Mouse (Mus musculus) intestine, postnatal 0 days (tissue): Measurements from ENCODE around the gene Ank. TPM values are rescaled to one million over a fixed set of nuclear protein-coding genes. Genes with fewer than 3 reads are reported as not detected.

Experiments
- ATAC-seq: fragments of 200-750 bp; cut with Nextera tagmentation; 2 replicates; pipeline ENCODE4 v1.8.0; 2017; ENCODE audit warnings: mild to moderate bottlenecking, moderate TSS enrichment, moderate library complexity
- H3K27ac ChIP-seq: fragments of 300-500 bp; sonication (generic); 2 replicates; pipeline ENCODE4 v1.5.1; 2014; ENCODE audit warnings: mild to moderate bottlenecking, low read depth, low read length, moderate library complexity
- H3K27me3 ChIP-seq: fragments of 300-500 bp; sonication (generic); replicated peaks from 2 replicates; pipeline ENCODE4 v1.6.1; 2014; ENCODE audit warnings: low read length, mixed read lengths; ENCODE audit not compliant: control insufficient read depth, insufficient read depth
- H3K36me3 ChIP-seq: fragments of 300-500 bp; sonication (generic); 2 replicates; pipeline ENCODE4 v1.6.1; 2014; ENCODE audit warnings: mild to moderate bottlenecking, moderate library complexity; ENCODE audit not compliant: control insufficient read depth, insufficient read depth
- H3K4me1 ChIP-seq: fragments of 300-500 bp; sonication (generic); replicated peaks from 2 replicates; pipeline ENCODE4 v1.6.1; 2014; ENCODE audit warnings: antibody characterized with exemption, low read length, mixed read lengths; ENCODE audit not compliant: control insufficient read depth, insufficient read depth
- H3K4me2 ChIP-seq: fragments of 300-500 bp; sonication (generic); replicated peaks from 2 replicates; pipeline ENCODE4 v1.6.1; 2014; ENCODE audit warnings: low read depth, mild to moderate bottlenecking, moderate library complexity
- H3K4me3 ChIP-seq: fragments of 300-500 bp; sonication (generic); 2 replicates; pipeline ENCODE4 v1.5.1; 2014; ENCODE audit warnings: low read depth, low read length
- H3K9ac ChIP-seq: fragments of 300-500 bp; sonication (generic); 2 replicates; pipeline ENCODE4 v1.6.1; 2014; ENCODE audit warnings: mild to moderate bottlenecking, low read depth, low read length
- H3K9me3 ChIP-seq: fragments of 300-500 bp; sonication (generic); 2 replicates; pipeline ENCODE4 v1.6.1; 2016; ENCODE audit warnings: mixed run types; ENCODE audit not compliant: control insufficient read depth
- CTCF ChIP-seq: sonication (generic); IDR thresholded peaks from 2 replicates; pipeline ENCODE4 v1.5.1; 2016; ENCODE audit warnings: low read depth, mild to moderate bottlenecking, control low read depth, antibody characterized with exemption, moderate library complexity
- WGBS: fragments of 180-500 bp; shearing (Covaris S2); extraction: QIAGEN DNeasy Blood & Tissue Kit; methylation state at CpG from one replicate; pipeline ENCODE4 v1.1.7; 2014; 5-methylcytosine and 5-hydroxymethylcytosine counted together
- polyA plus RNA-seq: library from polyadenylated mRNA; unstranded; fragments of >200 nt; fragmentation: Nextera tagmentation; extraction: Ambion mirVana; gene quantifications from 2 replicates; pipeline ENCODE4 v1.2.1, GENCODE M21; 2015

The Ank gene
- polyA plus RNA-seq, 1 experiment from 2014 or later, result 20.9 TPM

DNA sequence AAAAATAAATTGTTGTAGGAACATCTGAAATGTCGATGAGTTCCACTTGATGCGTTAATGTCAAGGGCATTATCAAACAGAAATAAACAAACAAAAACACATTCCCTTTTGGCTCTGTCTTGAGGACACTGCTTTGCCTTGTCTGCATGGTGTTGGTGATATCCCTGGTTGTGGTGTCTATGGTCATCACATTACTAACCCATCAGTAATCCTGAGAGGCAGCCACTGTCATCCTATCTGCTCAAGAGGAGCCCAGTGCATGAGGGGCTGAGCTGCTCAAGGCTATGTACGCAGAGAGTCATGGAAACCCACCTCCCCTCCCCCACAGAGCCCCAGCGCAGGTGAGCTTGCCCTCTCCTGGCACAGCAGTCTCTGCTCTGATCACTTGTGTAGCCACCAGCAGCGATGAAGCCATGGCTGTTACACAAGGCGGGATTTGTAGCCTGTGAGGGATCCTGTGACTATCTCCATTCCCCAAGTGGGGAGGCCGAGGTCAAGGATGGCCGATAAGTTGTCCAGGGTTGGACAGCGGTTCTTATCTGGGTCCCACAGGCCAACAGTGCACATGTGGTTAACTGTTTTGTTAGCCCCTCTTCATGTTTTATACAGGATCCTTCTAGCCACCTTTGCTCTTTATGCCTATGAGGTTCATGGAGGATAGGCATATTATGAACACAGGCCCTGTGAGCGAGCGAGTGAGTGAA is 30.3 kb downstream of the Ank start:
- no peak overlapping the region for H3K4me2 ChIP-seq
- no peaks in the 10 kb centered on the region for H3K27me3 ChIP-seq
- no peak overlapping the region for H3K4me3 ChIP-seq
- no peaks in the 10 kb centered on the region for H3K36me3 ChIP-seq
- H3K9me3 ChIP-seq, result no peaks in the 10 kb centered on the region
- no peaks in the 10 kb centered on the region for H3K4me1 ChIP-seq
- H3K27ac ChIP-seq, result no peak overlapping the region
- 89% methylated on average over 11 of the region's 11 CpGs for WGBS
- H3K9ac ChIP-seq, result no peak overlapping the region
- no peak for ATAC-seq
- TF ChIP-seq CTCF, result no peak

DNA sequence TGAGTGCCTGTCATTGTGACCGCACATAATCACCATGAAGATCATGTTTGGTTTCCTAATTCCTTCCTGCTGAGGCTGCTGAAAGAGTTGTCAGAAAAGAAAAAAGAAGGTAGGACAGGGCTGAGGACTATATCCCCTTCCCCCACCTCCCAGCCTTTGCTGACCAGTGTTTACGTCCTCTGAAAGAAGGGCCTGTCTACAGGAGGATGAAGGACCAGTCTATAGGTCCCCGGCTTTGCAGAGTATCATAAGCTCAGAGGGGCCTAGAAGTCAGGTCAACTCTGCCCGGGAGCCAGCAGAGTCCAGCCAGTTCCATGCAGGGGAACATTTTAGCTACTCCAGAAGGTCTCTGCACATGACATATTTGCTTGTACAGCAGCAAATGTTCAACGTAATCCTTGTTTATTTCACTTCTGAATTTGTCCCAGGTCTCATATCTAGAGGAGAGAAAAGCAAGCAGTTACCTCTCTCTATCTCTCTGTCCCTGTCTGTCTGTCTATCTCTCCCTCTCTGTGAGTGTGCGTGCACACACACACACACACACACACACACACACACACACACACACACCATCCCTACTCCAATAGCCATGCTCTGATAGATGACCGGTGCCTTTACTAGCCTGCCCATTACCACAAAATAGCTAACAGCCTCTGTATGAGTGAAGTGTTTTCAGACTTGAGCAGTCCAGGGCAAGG is 31.0 kb downstream of the Ank start:
- Histone ChIP-seq H3K27me3 (no peaks in the 10 kb centered on the region), H3K9ac (no peak overlapping the region), H3K4me2 (no peak overlapping the region), H3K36me3 (no peaks in the 10 kb centered on the region), H3K27ac (no peak overlapping the region), H3K9me3 (no peaks in the 10 kb centered on the region), H3K4me3 (no peak overlapping the region), H3K4me1 (no peaks in the 10 kb centered on the region)
- 82% methylated on average over 7 of the region's 7 CpGs for WGBS
- no peak for ATAC-seq
- no peak for TF ChIP-seq CTCF

DNA sequence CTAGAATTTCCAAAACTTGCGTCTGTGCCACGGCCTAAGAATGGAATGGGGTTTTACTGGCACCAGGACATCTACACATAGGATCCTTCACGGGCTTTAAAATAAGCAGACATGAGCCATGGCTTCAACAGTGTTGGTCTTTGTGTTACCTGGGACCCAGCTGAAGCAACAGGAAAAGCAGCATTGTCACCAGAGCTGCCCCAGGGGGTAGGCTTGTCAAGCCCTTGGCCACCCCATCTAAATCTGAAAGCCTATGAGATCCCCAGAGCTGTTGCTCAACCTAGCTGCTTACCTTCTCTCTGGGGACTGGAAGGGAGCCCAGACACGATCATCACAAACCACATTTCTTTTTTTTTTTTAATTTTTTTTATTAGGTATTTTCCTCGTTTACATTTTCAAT is 31.6 kb downstream of the Ank start:
- H3K9me3 ChIP-seq, result no peaks in the 10 kb centered on the region
- no peak overlapping the region for H3K4me2 ChIP-seq
- no peaks in the 10 kb centered on the region for H3K27me3 ChIP-seq
- no peaks in the 10 kb centered on the region for H3K36me3 ChIP-seq
- 89% methylated on average over 5 of the region's 5 CpGs for WGBS
- H3K27ac ChIP-seq, result no peak overlapping the region
- TF ChIP-seq CTCF, result no peak
- ATAC-seq, result no peak
- H3K4me1 ChIP-seq, result 0 out of 2 replicates have a peak, but pooled peaks cover under 1% of the 10 kb centered on the region
- no peak overlapping the region for H3K9ac ChIP-seq
- H3K4me3 ChIP-seq, result no peak overlapping the region

DNA sequence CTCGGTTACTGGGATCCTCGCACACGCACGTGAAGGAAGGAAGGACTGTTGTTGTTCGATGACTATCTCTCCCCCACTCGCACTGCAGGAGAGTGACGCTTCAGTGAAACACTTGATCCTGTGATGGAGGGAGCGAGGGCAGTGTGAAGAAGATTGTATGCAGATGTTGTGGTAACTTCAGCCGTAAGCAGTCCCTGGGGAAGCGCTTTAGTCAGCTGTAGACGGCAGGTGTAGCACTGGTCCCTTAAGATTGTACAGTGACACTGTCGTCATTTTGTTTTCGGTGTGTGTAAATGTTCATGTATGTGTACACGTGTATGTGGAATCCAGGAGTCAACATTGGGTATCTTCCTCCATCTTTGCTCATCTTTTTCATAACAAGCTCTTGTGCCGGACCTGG is 33.9 kb downstream of the Ank start:
- Histone ChIP-seq H3K27ac (no peak overlapping the region), H3K9ac (no peak overlapping the region), H3K4me1 (peaks cover 17% of the 10 kb centered on the region), H3K4me3 (no peak overlapping the region), H3K27me3 (no peaks in the 10 kb centered on the region), H3K36me3 (no peaks in the 10 kb centered on the region), H3K9me3 (no peaks in the 10 kb centered on the region), H3K4me2 (no peak overlapping the region)
- TF ChIP-seq CTCF, result no peak
- ATAC-seq, result no peak
- 87% methylated on average over 15 of the region's 15 CpGs for WGBS

DNA sequence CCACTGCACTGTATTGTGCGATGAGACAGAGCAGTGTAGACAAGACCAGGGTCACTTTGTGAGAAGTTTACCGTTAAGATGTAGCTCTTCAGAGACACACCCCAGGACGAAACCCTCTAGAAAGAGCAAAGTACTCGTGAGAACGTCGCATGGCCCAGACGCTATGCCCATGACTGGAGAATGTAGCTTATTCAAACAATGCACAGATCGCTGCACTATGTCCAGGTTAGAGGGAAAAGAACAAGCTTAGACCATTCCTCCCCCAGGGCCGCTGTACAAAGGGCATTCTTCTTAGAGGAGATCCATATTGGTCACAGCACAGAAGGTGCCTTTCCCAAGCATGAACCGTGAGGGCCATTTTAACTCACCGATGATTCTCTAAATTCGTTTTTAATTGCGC is 35.9 kb downstream of the Ank start:
- ATAC-seq, result no peak
- no peak overlapping the region for H3K27ac ChIP-seq
- 53% methylated on average over 13 of the region's 13 CpGs for WGBS

DNA sequence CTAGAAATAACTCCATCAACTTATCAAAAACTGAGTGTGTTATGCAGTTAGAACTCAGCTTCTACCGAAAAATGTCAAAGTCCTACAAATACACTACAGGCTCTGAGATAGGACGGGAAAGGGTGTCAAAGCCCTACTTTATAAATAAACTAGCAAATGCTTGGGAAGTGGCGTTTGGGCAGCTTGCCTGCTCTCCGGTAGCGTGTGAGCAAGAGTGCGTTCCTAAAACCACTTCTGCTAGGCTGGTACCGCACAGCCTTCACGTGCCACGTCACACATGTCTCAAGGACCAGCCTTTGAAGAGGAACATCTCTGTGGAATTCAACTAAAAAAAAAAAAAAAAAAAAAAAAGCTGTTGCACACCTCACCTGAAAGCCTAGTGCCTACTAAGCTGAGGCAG is 36.7 kb downstream of the Ank start:
- WGBS, result 61% methylated on average over 9 of the region's 9 CpGs
- ATAC-seq, result no peak
- H3K27ac ChIP-seq, result no peak overlapping the region

More for the DNA sequence above, 35.9 kb downstream of the Ank start:
- no peak overlapping the region for H3K4me2 ChIP-seq
- no peaks in the 10 kb centered on the region for H3K27me3 ChIP-seq
- H3K9me3 ChIP-seq, result no peaks in the 10 kb centered on the region
- no peak overlapping the region for H3K4me3 ChIP-seq
- H3K36me3 ChIP-seq, result no peaks in the 10 kb centered on the region
- no peak overlapping the region for H3K9ac ChIP-seq
- no peak for TF ChIP-seq CTCF
- peaks cover 21% of the 10 kb centered on the region for H3K4me1 ChIP-seq

More for the DNA sequence above, 36.7 kb downstream of the Ank start:
- H3K4me3 ChIP-seq, result no peak overlapping the region
- no peak overlapping the region for H3K9ac ChIP-seq
- no peaks in the 10 kb centered on the region for H3K27me3 ChIP-seq
- no peaks in the 10 kb centered on the region for H3K36me3 ChIP-seq
- no peak for TF ChIP-seq CTCF
- H3K4me1 ChIP-seq, result peaks cover 21% of the 10 kb centered on the region
- H3K4me2 ChIP-seq, result no peak overlapping the region
- H3K9me3 ChIP-seq, result no peaks in the 10 kb centered on the region
